Mouse (Mus musculus): ENCODE data around the gene Opcml.

DNA sequence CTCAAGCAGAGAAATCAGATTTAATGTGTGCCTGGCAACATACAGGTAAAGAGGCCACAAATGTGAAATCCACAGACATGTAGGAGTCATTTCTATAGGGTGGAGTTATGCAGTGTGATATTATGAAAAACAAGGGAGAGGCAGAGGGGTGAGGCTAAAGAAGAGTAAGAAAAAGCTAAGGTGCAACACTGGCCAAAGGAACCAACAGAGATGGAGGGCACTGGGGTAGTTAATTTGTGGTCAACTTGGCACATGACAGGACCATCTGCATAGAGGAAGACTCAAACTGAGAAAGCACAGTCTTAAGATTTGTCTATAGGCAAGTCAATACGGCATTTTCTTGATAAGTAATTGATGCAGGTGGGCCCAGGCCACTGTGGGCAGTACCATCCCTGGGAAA, 400.2 kb downstream of the Opcml start:
- no peak for TF ChIP-seq ZC3H11A (IDR thresholded peaks at IDR 0.05; ENCODE audit: borderline replicate concordance, low read depth, low read length)
- TF ChIP-seq HCFC1 (IDR thresholded peaks at IDR 0.05; ENCODE audit: borderline replicate concordance, insufficient read depth, low read length) = no peak
- no peak for TF ChIP-seq ZNF384 (IDR thresholded peaks at IDR 0.05; ENCODE audit: low read depth, low read length)
